Mouse (Mus musculus): ENCODE results near the gene Gm364. TPM values are rescaled to one million over a fixed set of nuclear protein-coding genes. Genes with fewer than 3 reads are reported as not detected.

The Gm364 gene
- not detected in 2 replicates for polyA plus RNA-seq (2014; fragmentation: Nextera tagmentation; extraction: Ambion mirVana)

GRCm38 (mm10) chrX:57408769-57409168 is at the start of gene Gm364:
Gene Gm364 (plus strand): TSS chrX:57409154.
- Histone ChIP-seq H3K27me3 (ENCODE audit: insufficient read depth, low read length) (no peaks in the 10 kb centered on the region), H3K27ac (ENCODE audit: low read depth) (no peak within 1 kb of the TSS), H3K4me3 (ENCODE audit: low read depth, low read length) (no peak within 1 kb of the TSS), H3K36me3 (ENCODE audit: insufficient read depth) (no peaks in the 10 kb centered on the region), H3K9ac (no peak within 1 kb of the TSS), H3K9me3 (ENCODE audit: low read depth, low read length) (no peaks in the 10 kb centered on the region), H3K4me1 (ENCODE audit: insufficient read depth) (no peaks in the 10 kb centered on the region), H3K4me2 (no peak within 1 kb of the TSS)
- 83% methylated on average over 12 of the region's 12 CpGs for WGBS
- DNase-seq (no peak), ATAC-seq (ENCODE audit: insufficient read depth) (no peak)
- TF ChIP-seq CTCF (IDR thresholded peaks at IDR 0.05; ENCODE audit: low read depth) = no peak

- no peaks in the 10 kb centered on the region for H3K4me1 ChIP-seq (ENCODE audit: insufficient read depth)
- H3K4me2 ChIP-seq = no peak overlapping the region
- ATAC-seq (ENCODE audit: insufficient read depth) (no peak), DNase-seq (no peak)
- no peak overlapping the region for H3K9ac ChIP-seq
- no peaks in the 10 kb centered on the region for H3K27me3 ChIP-seq (ENCODE audit: insufficient read depth, low read length)
- H3K9me3 ChIP-seq (ENCODE audit: low read depth, low read length) = no peaks in the 10 kb centered on the region
- H3K27ac ChIP-seq (ENCODE audit: low read depth) = no peak overlapping the region
- H3K4me3 ChIP-seq (ENCODE audit: low read depth, low read length) = no peak overlapping the region
- TF ChIP-seq CTCF (IDR thresholded peaks at IDR 0.05; ENCODE audit: low read depth) = no peak
- no peaks in the 10 kb centered on the region for H3K36me3 ChIP-seq (ENCODE audit: insufficient read depth)
- 58% methylated on average over 1 of the region's 1 CpGs for WGBS
These were observed 49.6 kb upstream of the Gm364 start for GRCm38 (mm10) chrX:57359316-57359715.

DNA sequence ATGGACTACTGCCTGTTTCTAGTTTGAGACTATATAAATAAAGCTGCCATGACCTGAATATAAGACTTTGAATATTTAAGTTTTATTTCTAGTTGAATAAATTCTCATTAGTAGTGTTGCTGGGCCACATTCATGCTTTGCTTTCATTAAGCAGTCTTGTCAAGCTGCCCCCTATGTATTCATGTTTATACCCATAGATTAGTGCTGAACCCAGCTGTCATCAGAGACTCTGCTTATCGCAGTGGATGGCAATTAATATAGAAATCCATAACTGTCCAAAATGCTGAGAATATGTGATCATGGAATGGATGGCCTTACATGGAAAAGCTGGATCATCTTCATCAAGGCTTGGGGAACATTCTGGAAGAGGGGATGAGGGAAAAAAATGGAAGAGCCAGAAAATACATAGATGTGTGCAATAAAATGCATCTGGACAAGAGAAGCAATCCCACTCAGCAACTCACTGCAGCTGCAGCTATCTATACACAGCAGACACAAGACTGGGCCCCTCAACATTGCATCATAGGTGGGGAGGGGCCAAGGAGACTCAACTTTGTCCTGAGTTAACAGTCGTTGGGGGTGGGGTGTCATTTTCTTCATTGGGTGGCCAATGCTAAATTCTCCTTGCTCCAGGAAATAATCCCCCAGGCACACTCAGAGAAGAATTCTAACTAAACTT is 43.9 kb upstream of the Gm364 start:
- Histone ChIP-seq H3K4me1 (ENCODE audit: insufficient read depth) (no peaks in the 10 kb centered on the region), H3K4me3 (ENCODE audit: low read depth, low read length) (no peak overlapping the region), H3K4me2 (no peak overlapping the region), H3K27me3 (ENCODE audit: insufficient read depth, low read length) (no peaks in the 10 kb centered on the region), H3K36me3 (ENCODE audit: insufficient read depth) (no peaks in the 10 kb centered on the region), H3K27ac (ENCODE audit: low read depth) (no peak overlapping the region), H3K9ac (no peak overlapping the region), H3K9me3 (ENCODE audit: low read depth, low read length) (no peaks in the 10 kb centered on the region)
- no peak for TF ChIP-seq CTCF (IDR thresholded peaks at IDR 0.05; ENCODE audit: low read depth)
- WGBS = 42% methylated on average over 2 of the region's 2 CpGs
- DNase-seq (no peak), ATAC-seq (ENCODE audit: insufficient read depth) (no peak)

GRCm38 (mm10) chrX:57372965-57373364 is 36.0 kb upstream of the Gm364 start:
- Histone ChIP-seq H3K9ac (no peak overlapping the region), H3K4me3 (ENCODE audit: low read depth, low read length) (no peak overlapping the region), H3K27me3 (ENCODE audit: insufficient read depth, low read length) (no peaks in the 10 kb centered on the region), H3K4me2 (no peak overlapping the region), H3K36me3 (ENCODE audit: insufficient read depth) (0 out of 2 replicates have a peak, but pooled peaks cover 9% of the 10 kb centered on the region), H3K4me1 (ENCODE audit: insufficient read depth) (no peaks in the 10 kb centered on the region), H3K27ac (ENCODE audit: low read depth) (no peak overlapping the region), H3K9me3 (ENCODE audit: low read depth, low read length) (no peaks in the 10 kb centered on the region)
- no peak for ATAC-seq (ENCODE audit: insufficient read depth)
- DNase-seq = no peak
- no peak for TF ChIP-seq CTCF (IDR thresholded peaks at IDR 0.05; ENCODE audit: low read depth)
- 80% methylated on average over 4 of the region's 4 CpGs for WGBS

DNA sequence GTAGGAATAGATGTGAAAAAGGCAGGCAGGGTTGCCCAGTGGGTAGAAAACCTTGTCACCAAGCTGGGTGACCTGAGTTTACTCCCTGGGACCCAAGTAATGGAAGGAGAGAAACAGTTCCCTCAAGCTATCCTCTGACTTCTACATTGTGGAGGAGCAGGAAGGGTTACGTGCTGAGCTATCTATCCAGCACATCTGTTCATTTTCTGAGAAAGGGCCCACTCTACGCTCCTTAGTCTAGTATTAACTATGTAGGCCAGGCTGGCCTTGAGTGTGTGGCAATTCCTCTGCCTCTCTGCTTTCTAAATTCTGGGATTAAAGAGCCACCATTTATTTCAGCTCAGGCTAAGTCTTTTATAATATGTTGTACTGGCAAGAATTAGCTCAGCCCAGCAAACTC is 35.4 kb upstream of the Gm364 start:
- ATAC-seq (ENCODE audit: insufficient read depth) (no peak), DNase-seq (no peak)
- H3K4me2 ChIP-seq = no peak overlapping the region
- H3K27ac ChIP-seq (ENCODE audit: low read depth) = no peak overlapping the region
- TF ChIP-seq CTCF (IDR thresholded peaks at IDR 0.05; ENCODE audit: low read depth) = no peak
- H3K27me3 ChIP-seq (ENCODE audit: insufficient read depth, low read length) = no peaks in the 10 kb centered on the region
- H3K4me3 ChIP-seq (ENCODE audit: low read depth, low read length) = no peak overlapping the region
- 90% methylated on average over 2 of the region's 2 CpGs for WGBS
- H3K9ac ChIP-seq = no peak overlapping the region
- no peaks in the 10 kb centered on the region for H3K9me3 ChIP-seq (ENCODE audit: low read depth, low read length)
- H3K4me1 ChIP-seq (ENCODE audit: insufficient read depth) = no peaks in the 10 kb centered on the region
- peaks cover 14% of the 10 kb centered on the region; the same call in 1 of the 2 replicates for H3K36me3 ChIP-seq (ENCODE audit: insufficient read depth)

- ATAC-seq (ENCODE audit: insufficient read depth) = no peak
- no peak overlapping the region for H3K9ac ChIP-seq
- H3K36me3 ChIP-seq (ENCODE audit: insufficient read depth) = peaks cover 18% of the 10 kb centered on the region; the same call in 1 of the 2 replicates
- H3K4me3 ChIP-seq (ENCODE audit: low read depth, low read length) = no peak overlapping the region
- TF ChIP-seq CTCF (IDR thresholded peaks at IDR 0.05; ENCODE audit: low read depth) = no peak
- 71% methylated on average over 2 of the region's 2 CpGs for WGBS
- no peaks in the 10 kb centered on the region for H3K4me1 ChIP-seq (ENCODE audit: insufficient read depth)
- no peak overlapping the region for H3K4me2 ChIP-seq
- no peaks in the 10 kb centered on the region for H3K9me3 ChIP-seq (ENCODE audit: low read depth, low read length)
- no peak overlapping the region for H3K27ac ChIP-seq (ENCODE audit: low read depth)
- DNase-seq = no peak
- H3K27me3 ChIP-seq (ENCODE audit: insufficient read depth, low read length) = no peaks in the 10 kb centered on the region
These were observed 34.9 kb upstream of the Gm364 start for GRCm38 (mm10) chrX:57374029-57374428.

GRCm38 (mm10) chrX:57377096-57377495 is 31.9 kb upstream of the Gm364 start:
- ATAC-seq (ENCODE audit: insufficient read depth) (no peak), DNase-seq (no peak)
- H3K4me2 ChIP-seq = no peak overlapping the region
- 80% methylated on average over 3 of the region's 3 CpGs for WGBS
- H3K36me3 ChIP-seq (ENCODE audit: insufficient read depth) = peaks cover 29% of the 10 kb centered on the region
- no peak overlapping the region for H3K4me3 ChIP-seq (ENCODE audit: low read depth, low read length)
- no peak for TF ChIP-seq CTCF (IDR thresholded peaks at IDR 0.05; ENCODE audit: low read depth)
- no peaks in the 10 kb centered on the region for H3K27me3 ChIP-seq (ENCODE audit: insufficient read depth, low read length)
- H3K27ac ChIP-seq (ENCODE audit: low read depth) = no peak overlapping the region
- H3K4me1 ChIP-seq (ENCODE audit: insufficient read depth) = no peaks in the 10 kb centered on the region
- H3K9me3 ChIP-seq (ENCODE audit: low read depth, low read length) = no peaks in the 10 kb centered on the region
- no peak overlapping the region for H3K9ac ChIP-seq
